Mouse (Mus musculus): ENCODE measurements at regions not wholly inside any gene's neighbourhood (a gene's known extent, or its start where the extent isn't known, plus 50 kb on each side); places are given as distances from the start of the nearest gene placed in this dataset.

DNA sequence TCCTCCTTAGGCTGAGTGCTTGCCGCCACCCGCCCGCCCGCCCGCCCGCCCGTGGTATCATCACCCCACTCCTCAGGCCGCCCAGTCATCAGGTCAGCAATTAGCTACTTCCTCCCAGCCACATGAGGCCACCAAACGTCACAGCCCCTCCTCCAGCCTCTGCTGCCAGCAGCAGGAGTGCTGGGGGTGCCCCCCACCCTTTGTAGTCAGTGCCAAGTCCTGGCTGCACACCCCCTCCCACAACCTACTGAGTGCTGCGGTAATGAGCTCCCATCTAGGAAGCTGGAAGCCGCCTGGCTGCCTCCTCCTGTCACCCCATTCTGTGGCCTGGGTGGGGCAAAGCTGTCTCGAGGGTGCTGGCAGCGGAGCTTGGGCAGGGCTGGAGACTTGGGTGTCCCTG is 73.8 kb upstream of the 1600014C23Rik start:
- Histone ChIP-seq H3K79me2 (replicated peaks; ENCODE audit: control insufficient read depth, insufficient read depth, low read length) (no peaks in the 10 kb centered on the region), H3K27ac (no peak overlapping the region), H3K27me3 (ENCODE audit: control insufficient read depth, insufficient read depth, low read length) (peaks cover 3% of the 10 kb centered on the region), H3K9ac (ENCODE audit: low read depth, low read length) (no peak overlapping the region), H3K4me1 (ENCODE audit: control insufficient read depth, insufficient read depth, low read length) (peaks cover 2% of the 10 kb centered on the region; the same call in 1 of the 2 replicates), H3K36me3 (ENCODE audit: control insufficient read depth, insufficient read depth, low read length) (no peaks in the 10 kb centered on the region), H3K4me3 (no peak overlapping the region)
- DNase-seq = no peak
- intact Hi-C loops (cut with DNase I) = loop anchor here (5.0 kb wide), 1 partner anchor 40 kb away; no protein-coding TSS in a partner anchor
- 64% methylated on average over 13 of the region's 13 CpGs for WGBS
- TF ChIP-seq POLR2A (IDR thresholded peaks at IDR 0.05; ENCODE audit: insufficient read depth, low read depth, low read length) (no peak), EP300 (IDR thresholded peaks at IDR 0.05; ENCODE audit: insufficient read depth, low read depth, low read length) (no peak)

GRCm38 (mm10) chr17:45806831-45807230 is 73.2 kb upstream of the 1600014C23Rik start:
- no peaks in the 10 kb centered on the region for H3K79me2 ChIP-seq (replicated peaks; ENCODE audit: control insufficient read depth, insufficient read depth, low read length)
- 85% methylated on average over 4 of the region's 4 CpGs for WGBS
- H3K27ac ChIP-seq = no peak overlapping the region
- no peak overlapping the region for H3K4me3 ChIP-seq
- H3K36me3 ChIP-seq (ENCODE audit: control insufficient read depth, insufficient read depth, low read length) = no peaks in the 10 kb centered on the region
- no peak overlapping the region for H3K9ac ChIP-seq (ENCODE audit: low read depth, low read length)
- intact Hi-C loops (cut with DNase I) = loop anchor here (5.0 kb wide), 1 partner anchor 40 kb away; no protein-coding TSS in a partner anchor
- H3K4me1 ChIP-seq (ENCODE audit: control insufficient read depth, insufficient read depth, low read length) = peaks cover 2% of the 10 kb centered on the region; the same call in 1 of the 2 replicates
- peaks cover 3% of the 10 kb centered on the region for H3K27me3 ChIP-seq (ENCODE audit: control insufficient read depth, insufficient read depth, low read length)
- TF ChIP-seq EP300 (IDR thresholded peaks at IDR 0.05; ENCODE audit: insufficient read depth, low read depth, low read length) (no peak), POLR2A (IDR thresholded peaks at IDR 0.05; ENCODE audit: insufficient read depth, low read depth, low read length) (no peak), CTCF (IDR thresholded peaks at IDR 0.05) (no peak)
- DNase-seq = no peak

DNA sequence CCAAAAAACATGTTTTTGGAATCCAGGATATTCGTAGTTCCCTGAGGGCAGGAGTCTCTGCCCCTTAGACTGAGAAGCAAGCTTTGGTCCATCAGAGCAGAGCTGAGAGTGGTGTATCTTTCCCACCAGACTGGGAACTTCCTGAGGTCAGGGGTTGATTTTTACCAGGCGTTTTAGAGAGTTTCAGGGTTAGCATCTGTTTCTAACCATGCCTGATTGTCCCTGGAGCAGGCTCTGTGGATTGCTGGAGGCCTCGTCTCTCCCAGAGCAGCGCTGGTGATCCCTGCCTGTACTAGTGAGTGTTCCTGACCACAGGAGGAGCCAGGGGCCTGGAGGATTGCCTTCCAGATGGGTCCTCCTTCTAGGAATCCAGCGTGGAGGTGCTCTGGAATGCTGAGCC is 72.8 kb upstream of the 1600014C23Rik start:
- TF ChIP-seq CTCF (IDR thresholded peaks at IDR 0.05) = no peak
- TF ChIP-seq EP300 (IDR thresholded peaks at IDR 0.05; ENCODE audit: insufficient read depth, low read depth, low read length) = no peak
- no peak for TF ChIP-seq POLR2A (IDR thresholded peaks at IDR 0.05; ENCODE audit: insufficient read depth, low read depth, low read length)
- Histone ChIP-seq H3K27ac (no peak overlapping the region), H3K79me2 (replicated peaks; ENCODE audit: control insufficient read depth, insufficient read depth, low read length) (no peaks in the 10 kb centered on the region), H3K27me3 (ENCODE audit: control insufficient read depth, insufficient read depth, low read length) (peaks cover 3% of the 10 kb centered on the region), H3K4me1 (ENCODE audit: control insufficient read depth, insufficient read depth, low read length) (peaks cover 2% of the 10 kb centered on the region; the same call in 1 of the 2 replicates), H3K9ac (ENCODE audit: low read depth, low read length) (no peak overlapping the region), H3K4me3 (no peak overlapping the region), H3K36me3 (ENCODE audit: control insufficient read depth, insufficient read depth, low read length) (no peaks in the 10 kb centered on the region)
- 77% methylated on average over 5 of the region's 5 CpGs for WGBS
- intact Hi-C loops (cut with DNase I) = loop anchor here (5.0 kb wide), 1 partner anchor 39 kb away; no protein-coding TSS in a partner anchor
- no peak for DNase-seq

DNA sequence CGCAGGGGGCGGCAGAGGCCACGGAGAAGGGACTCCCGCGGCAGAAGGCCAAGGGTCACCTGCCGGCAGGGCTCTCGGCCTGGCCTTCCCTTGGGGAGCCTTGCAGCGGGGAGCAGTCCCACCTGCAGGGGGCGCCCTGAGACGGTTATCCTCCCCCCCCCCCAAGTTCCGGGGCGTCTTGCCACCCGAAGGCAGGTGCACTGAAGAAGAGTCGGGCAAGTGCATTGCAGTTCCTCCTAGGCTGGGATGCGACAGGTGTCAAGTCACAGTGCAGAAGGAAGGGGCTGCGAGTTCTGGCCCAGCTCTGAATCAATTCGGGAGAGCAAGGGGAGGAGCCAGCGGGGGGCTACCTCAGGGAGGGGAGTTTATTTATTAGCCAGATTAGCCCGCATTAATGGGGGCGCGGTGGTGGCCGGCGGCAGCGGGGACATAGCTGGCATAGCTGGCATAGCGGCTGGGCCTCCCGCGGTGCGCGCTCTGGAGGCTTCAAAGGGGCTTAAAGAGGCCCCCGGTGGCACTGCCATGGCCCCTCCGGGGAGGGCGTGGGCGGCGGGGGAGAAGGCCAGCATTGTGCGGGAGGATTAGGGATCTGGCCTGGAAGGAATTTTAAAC is 71.9 kb upstream of the 1600014C23Rik start:
- Histone ChIP-seq H3K79me2 (replicated peaks; ENCODE audit: control insufficient read depth, insufficient read depth, low read length) (no peaks in the 10 kb centered on the region), H3K4me3 (no peak overlapping the region), H3K36me3 (ENCODE audit: control insufficient read depth, insufficient read depth, low read length) (no peaks in the 10 kb centered on the region), H3K27ac (no peak overlapping the region), H3K9ac (ENCODE audit: low read depth, low read length) (no peak overlapping the region), H3K4me1 (ENCODE audit: control insufficient read depth, insufficient read depth, low read length) (peaks cover 2% of the 10 kb centered on the region; the same call in 1 of the 2 replicates), H3K27me3 (ENCODE audit: control insufficient read depth, insufficient read depth, low read length) (peaks cover 3% of the 10 kb centered on the region)
- WGBS = 39% methylated on average over 35 of the region's 35 CpGs
- intact Hi-C loops (cut with DNase I) = loop anchor here (5.0 kb wide), 1 partner anchor 38 kb away; no protein-coding TSS in a partner anchor
- TF ChIP-seq CTCF (IDR thresholded peaks at IDR 0.05) (peak; percentile 49), EP300 (IDR thresholded peaks at IDR 0.05; ENCODE audit: insufficient read depth, low read depth, low read length) (no peak), POLR2A (IDR thresholded peaks at IDR 0.05; ENCODE audit: insufficient read depth, low read depth, low read length) (no peak)
- DNase-seq = no peak

DNA sequence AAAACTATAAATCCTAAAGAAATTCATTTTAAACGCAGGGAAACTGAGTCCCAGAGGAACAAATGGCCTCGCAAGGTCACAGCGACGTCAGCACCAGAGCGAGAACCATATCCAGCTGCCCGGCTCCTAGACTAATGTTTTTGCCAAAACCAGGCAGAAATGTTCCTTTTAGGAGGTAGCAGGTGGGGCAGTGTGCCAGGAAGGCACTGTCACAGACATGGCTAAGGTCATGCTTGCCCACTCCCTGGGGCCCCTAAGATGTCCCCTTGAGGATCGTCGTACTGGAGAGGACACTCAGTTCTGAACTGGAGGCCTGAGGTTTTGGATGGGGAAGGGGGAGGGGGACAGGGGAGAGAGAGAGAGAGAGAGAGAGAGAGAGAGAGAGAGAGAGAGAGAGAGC is 69.7 kb upstream of the 1600014C23Rik start:
- peaks cover 3% of the 10 kb centered on the region for H3K27me3 ChIP-seq (ENCODE audit: control insufficient read depth, insufficient read depth, low read length)
- WGBS = 84% methylated on average over 8 of the region's 8 CpGs
- no peak for TF ChIP-seq CTCF (IDR thresholded peaks at IDR 0.05)
- no peak for TF ChIP-seq EP300 (IDR thresholded peaks at IDR 0.05; ENCODE audit: insufficient read depth, low read depth, low read length)
- TF ChIP-seq POLR2A (IDR thresholded peaks at IDR 0.05; ENCODE audit: insufficient read depth, low read depth, low read length) = no peak
- DNase-seq = no peak
- H3K9ac ChIP-seq (ENCODE audit: low read depth, low read length) = no peak overlapping the region
- H3K4me3 ChIP-seq = no peak overlapping the region
- H3K36me3 ChIP-seq (ENCODE audit: control insufficient read depth, insufficient read depth, low read length) = no peaks in the 10 kb centered on the region
- H3K27ac ChIP-seq = no peak overlapping the region
- intact Hi-C loops (cut with DNase I) = no loop called here
- H3K79me2 ChIP-seq (replicated peaks; ENCODE audit: control insufficient read depth, insufficient read depth, low read length) = no peaks in the 10 kb centered on the region
- H3K4me1 ChIP-seq (ENCODE audit: control insufficient read depth, insufficient read depth, low read length) = peaks cover 2% of the 10 kb centered on the region; the same call in 1 of the 2 replicates

GRCm38 (mm10) chr17:45802439-45802838 is 68.8 kb upstream of the 1600014C23Rik start:
- Histone ChIP-seq H3K9ac (ENCODE audit: low read depth, low read length) (no peak overlapping the region), H3K4me3 (no peak overlapping the region), H3K36me3 (ENCODE audit: control insufficient read depth, insufficient read depth, low read length) (no peaks in the 10 kb centered on the region), H3K27me3 (ENCODE audit: control insufficient read depth, insufficient read depth, low read length) (peaks cover 3% of the 10 kb centered on the region), H3K4me1 (ENCODE audit: control insufficient read depth, insufficient read depth, low read length) (peaks cover 2% of the 10 kb centered on the region; the same call in 1 of the 2 replicates), H3K79me2 (replicated peaks; ENCODE audit: control insufficient read depth, insufficient read depth, low read length) (no peaks in the 10 kb centered on the region), H3K27ac (no peak overlapping the region)
- DNase-seq = peak in 1 of 2 experiments; percentile 39
- TF ChIP-seq POLR2A (IDR thresholded peaks at IDR 0.05; ENCODE audit: insufficient read depth, low read depth, low read length) (no peak), CTCF (IDR thresholded peaks at IDR 0.05) (no peak), EP300 (IDR thresholded peaks at IDR 0.05; ENCODE audit: insufficient read depth, low read depth, low read length) (no peak)
- intact Hi-C loops (cut with DNase I) = no loop called here
- WGBS = 42% methylated on average over 8 of the region's 8 CpGs
